Mouse (Mus musculus): ENCODE measurements around the gene Hspb6.
A peak's percentile ranks its signal among the peaks of the same experiment; 100 is the strongest.

- TF ChIP-seq POLR2AphosphoS2 (IDR thresholded peaks at IDR 0.05; ENCODE audit: low read depth, low read length): 0 out of 2 replicates have a peak, but pooled peaks have one; percentile 42
- no peak for TF ChIP-seq EP300 (IDR thresholded peaks at IDR 0.05; ENCODE audit: low read length)
Measured at GRCm38 (mm10) chr7:30559443-30559954, 7.5 kb downstream of the Hspb6 start, which contains the start of gene Lin37.

All from CH12.LX (cell line).